Mouse (Mus musculus) spleen, adult 2 months (tissue): ENCODE measurements around the gene Hoxa3. TPM values are rescaled to one million over a fixed set of nuclear protein-coding genes. Genes with fewer than 3 reads are reported as not detected.

ENCODE experiments used
- DNase-seq, 2 experiments: peaks; one replicate each; pipeline versions ENCODE4 v3.0.0 to v3.0.0-alpha.2; 2012 to 2021; ENCODE audit warnings: low spot score in 2 of 2, low read depth in 1 of 2
- H3K27ac ChIP-seq: fragments of 200-500 bp; 2 replicates; pipeline ENCODE4 v1.5.1; 2012; ENCODE audit warnings: low read length, inconsistent platforms; ENCODE audit not compliant: insufficient read depth
- H3K27me3 ChIP-seq: fragments of 200-500 bp; 2 replicates; pipeline ENCODE4 v1.6.1; 2012; ENCODE audit warnings: mild to moderate bottlenecking, moderate library complexity, low read length, inconsistent platforms; ENCODE audit not compliant: control insufficient read depth, insufficient read depth
- H3K36me3 ChIP-seq: fragments of 200-500 bp; 2 replicates; pipeline ENCODE4 v1.6.1; 2012; ENCODE audit warnings: mild to moderate bottlenecking, low read length, inconsistent platforms; ENCODE audit not compliant: control insufficient read depth, insufficient read depth
- H3K4me1 ChIP-seq: fragments of 200-500 bp; 2 replicates; pipeline ENCODE4 v1.6.1; 2011; ENCODE audit warnings: inconsistent platforms; ENCODE audit not compliant: control insufficient read depth, insufficient read depth, insufficient read length
- H3K4me3 ChIP-seq: fragments of 200-500 bp; 2 replicates; pipeline ENCODE4 v1.5.1; 2011; ENCODE audit warnings: mild to moderate bottlenecking, inconsistent platforms; ENCODE audit not compliant: insufficient read depth, insufficient read length; ENCODE audit errors: extremely low read depth
- CTCF ChIP-seq: fragments of 200-500 bp; IDR thresholded peaks from 2 replicates; pipeline ENCODE4 v1.5.1; 2011; ENCODE audit warnings: mild to moderate bottlenecking, inconsistent platforms; ENCODE audit not compliant: insufficient read depth, insufficient read length, insufficient replicate concordance; ENCODE audit errors: extremely low read depth
- POLR2A ChIP-seq: fragments of 200-500 bp; IDR thresholded peaks from 2 replicates; pipeline ENCODE4 v1.6.1; 2011; ENCODE audit warnings: low read depth, low read length, inconsistent platforms
- WGBS: fragments of 180-500 bp; shearing (Covaris S2); methylation state at CpG from one replicate; pipeline ENCODE4 v1.1.7; 2018; 5-methylcytosine and 5-hydroxymethylcytosine counted together
- polyA plus RNA-seq: library from polyadenylated mRNA; depleted of rRNA; stranded (reverse); fragments of >200 nt; gene quantifications from 2 replicates; pipeline ENCODE4 v1.2.3, GENCODE M21; 2012

Hoxa3 gene
- polyA plus RNA-seq, 1 experiment: 1.4 TPM

- Histone ChIP-seq H3K36me3 (no peaks in the 10 kb centered on the region), H3K4me3 (no peak overlapping the region), H3K27ac (no peak overlapping the region), H3K27me3 (peaks cover 62% of the 10 kb centered on the region), H3K4me1 (peaks cover 12% of the 10 kb centered on the region)
- TF ChIP-seq CTCF (no peak), POLR2A (no peak)
- WGBS: 14% methylated on average over 21 of the region's 21 CpGs
- DNase-seq: no peak
These were observed 9.0 kb upstream of the Hoxa3 start for GRCm38 (mm10) chr6:52221993-52222685.

GRCm38 (mm10) chr6:52221337-52221992, 8.3 kb upstream of the Hoxa3 start, which contains the start of gene Hoxa7:
Hoxa7 (minus strand) TSS chr6:52221854.
- 1% methylated on average over 46 of the region's 46 CpGs for WGBS
- TF ChIP-seq POLR2A (no peak), CTCF (peak; percentile 94)
- H3K27me3 ChIP-seq: peaks cover 60% of the 10 kb centered on the region
- DNase-seq: peak in 1 of 2 experiments; percentile 60
- peaks cover 16% of the 10 kb centered on the region for H3K4me1 ChIP-seq
- H3K27ac ChIP-seq: no peak within 1 kb of the TSS
- peak within 1 kb of the TSS; percentile 73 for H3K4me3 ChIP-seq
- no peaks in the 10 kb centered on the region for H3K36me3 ChIP-seq

GRCm38 (mm10) chr6:52220865-52221310, 7.8 kb upstream of the Hoxa3 start:
- TF ChIP-seq CTCF (no peak), POLR2A (no peak)
- Histone ChIP-seq H3K4me3 (0 out of 2 replicates have a peak overlapping the region, but pooled peaks have one; percentile 73), H3K4me1 (peaks cover 15% of the 10 kb centered on the region), H3K27ac (no peak overlapping the region), H3K27me3 (peaks cover 62% of the 10 kb centered on the region), H3K36me3 (no peaks in the 10 kb centered on the region)
- 9% methylated on average over 12 of the region's 12 CpGs for WGBS
- no peak for DNase-seq

GRCm38 (mm10) chr6:52220003-52220864, 7.1 kb upstream of the Hoxa3 start:
- no peak for DNase-seq
- no peak overlapping the region for H3K4me3 ChIP-seq
- 29% methylated on average over 32 of the region's 32 CpGs for WGBS

GRCm38 (mm10) chr6:52219234-52219942, 6.3 kb upstream of the Hoxa3 start:
- H3K4me3 ChIP-seq: no peak overlapping the region
- H3K27me3 ChIP-seq: peaks cover 54% of the 10 kb centered on the region
- no peak overlapping the region for H3K27ac ChIP-seq
- no peaks in the 10 kb centered on the region for H3K36me3 ChIP-seq
- no peak for DNase-seq
- no peak for TF ChIP-seq CTCF
- TF ChIP-seq POLR2A: no peak
- 65% methylated on average over 9 of the region's 9 CpGs for WGBS
- peaks cover 12% of the 10 kb centered on the region for H3K4me1 ChIP-seq

More at GRCm38 (mm10) chr6:52220003-52220864, 7.1 kb upstream of the Hoxa3 start:
- Histone ChIP-seq H3K36me3 (no peaks in the 10 kb centered on the region), H3K27me3 (peaks cover 58% of the 10 kb centered on the region), H3K4me1 (peaks cover 12% of the 10 kb centered on the region), H3K27ac (no peak overlapping the region)
- TF ChIP-seq POLR2A (no peak), CTCF (no peak)

- no peak for DNase-seq
- Histone ChIP-seq H3K27ac (no peak overlapping the region), H3K4me3 (no peak overlapping the region), H3K36me3 (no peaks in the 10 kb centered on the region), H3K27me3 (peaks cover 49% of the 10 kb centered on the region), H3K4me1 (peaks cover 12% of the 10 kb centered on the region)
- TF ChIP-seq POLR2A: no peak
- no peak for TF ChIP-seq CTCF
- 39% methylated on average over 14 of the region's 14 CpGs for WGBS
These were observed 5.6 kb upstream of the Hoxa3 start for GRCm38 (mm10) chr6:52218643-52219215.
